Mouse (Mus musculus) lung, adult 2 months (tissue): ENCODE measurements around the gene Specc1. TPM values are rescaled to one million over a fixed set of nuclear protein-coding genes. Genes with fewer than 3 reads are reported as not detected.

Experiments used
- DNase-seq: peaks from one replicate; pipeline ENCODE4 v3.0.0; 2022
- H3K4me1 ChIP-seq: fragments of 200-500 bp; 2 replicates; pipeline ENCODE4 v1.6.1; 2011; ENCODE audit warnings: low read length; ENCODE audit not compliant: control insufficient read depth, insufficient read depth
- H3K4me3 ChIP-seq: fragments of 200-500 bp; replicated peaks from 2 replicates; pipeline ENCODE3; 2011; ENCODE audit warnings: low read depth, mild to moderate bottlenecking, control low read depth, low read length; ENCODE audit errors: extremely low read depth
- CTCF ChIP-seq: fragments of 200-500 bp; IDR thresholded peaks from 2 replicates; pipeline ENCODE4 v1.5.1; 2011; ENCODE audit warnings: mild to moderate bottlenecking, low read length, control low read depth; ENCODE audit not compliant: insufficient read depth
- POLR2A ChIP-seq: fragments of 200-500 bp; IDR thresholded peaks from 2 replicates; pipeline ENCODE4 v1.6.1; 2011; ENCODE audit warnings: low read depth, mild to moderate bottlenecking, control low read depth, low read length, borderline replicate concordance; ENCODE audit errors: extremely low read depth
- WGBS: fragments of 180-500 bp; shearing (Covaris S2); methylation state at CpG from one replicate; pipeline ENCODE4 v1.1.7; 2018; 5-methylcytosine and 5-hydroxymethylcytosine counted together
- polyA plus RNA-seq: library from polyadenylated mRNA; depleted of rRNA; stranded (reverse); fragments of >200 nt; gene quantifications from 2 replicates; pipeline ENCODE4 v1.2.3, GENCODE M21; 2012

The Specc1 gene
- polyA plus RNA-seq, 1 experiment, result 12.2 TPM

DNA sequence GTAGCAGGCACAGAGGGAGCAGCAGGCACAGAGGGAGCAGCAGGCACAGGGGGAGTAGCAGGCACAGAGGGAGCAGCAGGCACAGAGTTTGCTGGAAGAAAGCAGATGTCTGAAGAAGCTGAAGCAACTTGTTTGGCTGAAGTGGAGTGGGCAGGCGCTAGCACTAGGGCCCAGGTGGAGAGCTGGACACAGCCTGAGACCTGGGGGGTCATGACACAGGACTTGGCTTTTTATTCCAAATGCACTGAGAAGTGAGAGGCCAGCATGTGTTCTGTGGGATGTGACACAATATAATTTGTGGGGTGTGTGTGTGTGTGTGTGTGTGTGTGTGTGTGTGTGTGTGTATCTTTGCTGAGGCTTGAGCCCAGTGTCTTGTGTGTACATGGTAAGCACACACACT is 64.3 kb downstream of the Specc1 start:
- WGBS, result 88% methylated on average over 1 of the region's 1 CpGs
- Histone ChIP-seq H3K4me1 (peaks cover 6% of the 10 kb centered on the region), H3K4me3 (no peak overlapping the region)
- no peak for DNase-seq
- no peak for TF ChIP-seq POLR2A
- no peak for TF ChIP-seq CTCF

GRCm38 (mm10) chr11:62022105-62022504 is 65.5 kb downstream of the Specc1 start:
- WGBS, result 73% methylated on average over 3 of the region's 3 CpGs
- no peak for DNase-seq
- no peak for TF ChIP-seq POLR2A
- H3K4me3 ChIP-seq, result no peak overlapping the region
- peaks cover 10% of the 10 kb centered on the region for H3K4me1 ChIP-seq

GRCm38 (mm10) chr11:62022718-62023493 is 66.3 kb downstream of the Specc1 start:
- Histone ChIP-seq H3K4me3 (no peak overlapping the region), H3K4me1 (peaks cover 10% of the 10 kb centered on the region)
- TF ChIP-seq CTCF, result no peak
- DNase-seq, result no peak
- 56% methylated on average over 8 of the region's 8 CpGs for WGBS

GRCm38 (mm10) chr11:62023494-62024233 is 67.1 kb downstream of the Specc1 start:
- 53% methylated on average over 12 of the region's 12 CpGs for WGBS
- DNase-seq, result no peak
- Histone ChIP-seq H3K4me1 (peaks cover 6% of the 10 kb centered on the region), H3K4me3 (no peak overlapping the region)
- no peak for TF ChIP-seq POLR2A
- no peak for TF ChIP-seq CTCF

GRCm38 (mm10) chr11:62024234-62024601 is 67.7 kb downstream of the Specc1 start:
- Histone ChIP-seq H3K4me3 (no peak overlapping the region), H3K4me1 (peaks cover 6% of the 10 kb centered on the region)
- 52% methylated on average over 8 of the region's 8 CpGs for WGBS
- DNase-seq, result no peak
- no peak for TF ChIP-seq CTCF
- TF ChIP-seq POLR2A, result no peak

DNA sequence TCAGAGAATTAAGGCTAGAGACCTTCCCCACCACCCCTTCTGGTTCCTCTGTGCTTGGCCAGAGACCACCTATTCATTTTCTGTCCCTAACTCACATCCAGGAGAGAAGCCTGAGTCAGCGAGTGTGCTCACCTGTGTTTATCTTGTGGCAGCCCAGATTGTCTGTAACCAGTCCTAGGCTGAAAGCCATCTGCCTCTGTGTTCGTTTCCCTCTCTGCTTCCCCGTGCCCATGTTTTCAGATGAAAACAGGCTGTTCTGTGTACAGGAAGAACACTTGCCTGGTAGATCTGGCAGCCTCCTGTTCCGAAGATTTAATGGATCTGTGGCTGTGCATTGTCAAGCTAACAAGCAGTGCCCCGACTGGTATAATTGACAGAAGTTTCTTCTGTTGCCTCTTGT is 68.4 kb downstream of the Specc1 start:
- WGBS, result 56% methylated on average over 5 of the region's 5 CpGs

DNA sequence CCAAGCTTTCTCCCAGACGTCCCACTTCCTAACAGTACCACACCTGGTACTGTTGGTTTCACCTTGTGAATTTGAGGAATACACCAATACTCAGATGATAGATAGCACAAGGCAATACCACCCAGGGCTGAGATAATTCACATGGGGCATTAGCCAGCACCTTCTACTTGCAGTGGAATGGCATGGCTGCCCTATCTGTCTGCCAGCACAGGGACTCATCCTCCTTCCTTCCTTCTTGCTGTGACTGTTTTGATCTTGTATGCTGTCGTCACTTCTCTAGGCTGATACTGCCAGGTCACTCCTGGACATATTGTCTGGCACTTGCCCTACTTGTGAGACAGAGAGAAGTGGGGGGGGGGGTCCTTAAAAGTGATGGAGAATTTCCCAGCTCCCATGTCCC is 69.2 kb downstream of the Specc1 start:
- no peak for DNase-seq
- TF ChIP-seq CTCF (no peak), POLR2A (no peak)
- no peak overlapping the region for H3K4me3 ChIP-seq
- WGBS, result 71% methylated on average over 2 of the region's 2 CpGs
- H3K4me1 ChIP-seq, result peaks cover 6% of the 10 kb centered on the region

More for the DNA sequence above, 68.4 kb downstream of the Specc1 start:
- Histone ChIP-seq H3K4me1 (peaks cover 6% of the 10 kb centered on the region), H3K4me3 (no peak overlapping the region)
- TF ChIP-seq CTCF (no peak), POLR2A (no peak)
- no peak for DNase-seq

DNA sequence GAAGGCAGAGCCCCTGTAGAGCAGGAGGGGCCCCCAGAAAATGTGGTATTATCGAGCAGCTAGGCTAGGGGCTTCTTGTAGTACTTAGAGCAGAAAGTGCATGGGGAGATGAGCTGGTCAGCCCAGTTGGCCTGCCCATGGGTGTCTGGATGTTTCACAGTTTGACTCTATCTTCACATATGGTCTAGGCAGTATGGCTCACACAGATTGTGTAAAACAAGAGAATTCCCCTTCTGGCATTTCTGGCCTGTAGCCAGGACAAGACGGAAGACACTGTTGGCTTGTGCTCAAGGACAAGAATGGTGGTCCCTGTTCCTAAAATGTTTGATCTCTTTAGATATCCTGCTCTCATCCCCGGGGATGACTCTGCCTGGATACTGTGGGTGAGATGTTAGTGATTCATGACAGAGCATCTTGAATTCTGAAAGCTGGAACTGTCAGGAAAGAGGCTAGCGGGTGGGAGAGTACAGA is 69.8 kb downstream of the Specc1 start:
- Histone ChIP-seq H3K4me1 (peaks cover 6% of the 10 kb centered on the region), H3K4me3 (no peak overlapping the region)
- no peak for DNase-seq
- TF ChIP-seq POLR2A (no peak), CTCF (no peak)
- WGBS, result 50% methylated on average over 4 of the region's 4 CpGs

DNA sequence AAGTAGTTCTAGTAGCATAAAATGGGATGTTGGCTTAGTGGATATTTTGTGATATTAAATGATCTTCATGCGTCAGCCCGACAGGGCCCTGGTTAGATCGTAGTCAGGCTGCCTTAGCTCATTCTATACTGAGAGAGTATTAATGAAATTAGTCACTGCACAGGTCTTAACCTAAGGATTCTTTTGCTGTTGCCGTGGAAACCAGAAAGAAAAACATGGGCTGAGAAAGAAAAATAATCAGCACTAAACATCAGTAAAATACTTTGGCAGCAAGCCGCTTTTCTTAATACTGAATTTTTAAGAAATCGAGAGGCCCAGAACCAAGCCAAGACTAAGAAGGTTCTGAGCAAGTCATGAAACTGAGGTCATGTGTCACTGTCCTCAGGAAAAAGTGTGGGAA is 70.7 kb downstream of the Specc1 start:
- TF ChIP-seq POLR2A (no peak), CTCF (no peak)
- Histone ChIP-seq H3K4me1 (peaks cover 6% of the 10 kb centered on the region), H3K4me3 (no peak overlapping the region)
- DNase-seq, result no peak
- 74% methylated on average over 6 of the region's 6 CpGs for WGBS

DNA sequence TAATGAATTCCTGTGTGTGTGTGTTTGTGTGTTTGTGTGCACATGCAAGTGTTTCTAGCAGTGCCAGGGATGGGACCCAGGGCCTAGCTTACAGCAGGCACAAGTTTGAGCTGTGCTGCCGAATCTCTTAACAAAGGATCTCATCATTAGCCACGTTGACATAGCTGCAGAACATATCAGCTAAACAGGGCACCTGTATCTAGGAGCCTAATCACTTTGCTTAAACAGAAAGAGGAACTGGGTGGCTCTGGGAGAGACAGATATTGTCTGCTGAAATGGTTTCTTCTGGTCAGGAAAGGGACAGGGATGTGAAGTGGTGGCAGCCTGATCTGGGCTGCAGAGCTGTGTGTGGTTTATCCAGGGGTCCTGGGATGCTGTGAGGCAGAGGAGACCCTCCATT is 71.1 kb downstream of the Specc1 start:
- H3K4me1 ChIP-seq, result peaks cover 6% of the 10 kb centered on the region
- WGBS, result 17% methylated on average over 2 of the region's 2 CpGs
- TF ChIP-seq CTCF, result no peak
- no peak for TF ChIP-seq POLR2A
- no peak for DNase-seq
- H3K4me3 ChIP-seq, result no peak overlapping the region
